Mouse (Mus musculus): Measurements from ENCODE around the gene Stx3. TPM values are rescaled to one million over a fixed set of nuclear protein-coding genes. Genes with fewer than 3 reads are reported as not detected.

The Stx3 gene
- polyA plus RNA-seq, 1 experiment from 2014 or later: 6.5 TPM

GRCm38 (mm10) chr19:11800531-11801315, 18.5 kb downstream of the Stx3 start:
- Histone ChIP-seq H3K4me3 (no peak overlapping the region), H3K36me3 (ENCODE audit: poor library complexity, severe bottlenecking) (no peaks in the 10 kb centered on the region), H3K9ac (no peak overlapping the region), H3K27ac (no peak overlapping the region), H3K9me3 (replicated peaks) (no peaks in the 10 kb centered on the region), H3K4me2 (no peak overlapping the region), H3K27me3 (no peaks in the 10 kb centered on the region), H3K4me1 (no peaks in the 10 kb centered on the region)
- WGBS: 78% methylated on average over 8 of the region's 8 CpGs
- ATAC-seq: no peak

GRCm38 (mm10) chr19:11794447-11794846, 24.8 kb downstream of the Stx3 start:
- ATAC-seq: no peak
- H3K27ac ChIP-seq: no peak overlapping the region
- H3K9ac ChIP-seq: no peak overlapping the region
- H3K4me2 ChIP-seq: no peak overlapping the region
- no peaks in the 10 kb centered on the region for H3K9me3 ChIP-seq (replicated peaks)
- no peaks in the 10 kb centered on the region for H3K27me3 ChIP-seq
- 91% methylated on average over 6 of the region's 6 CpGs for WGBS
- H3K4me1 ChIP-seq: no peaks in the 10 kb centered on the region
- no peaks in the 10 kb centered on the region for H3K36me3 ChIP-seq (ENCODE audit: poor library complexity, severe bottlenecking)
- H3K4me3 ChIP-seq: no peak overlapping the region

- no peak overlapping the region for H3K27ac ChIP-seq
- no peak for ATAC-seq
- no peaks in the 10 kb centered on the region for H3K27me3 ChIP-seq
- H3K36me3 ChIP-seq (ENCODE audit: poor library complexity, severe bottlenecking): no peaks in the 10 kb centered on the region
- H3K4me1 ChIP-seq: no peaks in the 10 kb centered on the region
- H3K9ac ChIP-seq: no peak overlapping the region
- 85% methylated on average over 2 of the region's 2 CpGs for WGBS
- H3K4me2 ChIP-seq: no peak overlapping the region
- no peak overlapping the region for H3K4me3 ChIP-seq
- H3K9me3 ChIP-seq (replicated peaks): no peaks in the 10 kb centered on the region
These were observed 25.4 kb downstream of the Stx3 start for GRCm38 (mm10) chr19:11793741-11794359.

GRCm38 (mm10) chr19:11791825-11792224, 27.4 kb downstream of the Stx3 start:
- no peak overlapping the region for H3K9ac ChIP-seq
- H3K27ac ChIP-seq: no peak overlapping the region
- no peaks in the 10 kb centered on the region for H3K9me3 ChIP-seq (replicated peaks)
- no peaks in the 10 kb centered on the region for H3K4me1 ChIP-seq
- no peak overlapping the region for H3K4me2 ChIP-seq
- WGBS: 67% methylated on average over 5 of the region's 5 CpGs
- ATAC-seq: no peak
- no peaks in the 10 kb centered on the region for H3K36me3 ChIP-seq (ENCODE audit: poor library complexity, severe bottlenecking)
- H3K4me3 ChIP-seq: no peak overlapping the region
- H3K27me3 ChIP-seq: no peaks in the 10 kb centered on the region

GRCm38 (mm10) chr19:11788876-11789275, 30.3 kb downstream of the Stx3 start:
- Histone ChIP-seq H3K36me3 (ENCODE audit: poor library complexity, severe bottlenecking) (no peaks in the 10 kb centered on the region), H3K4me1 (no peaks in the 10 kb centered on the region), H3K9me3 (replicated peaks) (no peaks in the 10 kb centered on the region), H3K4me3 (no peak overlapping the region), H3K4me2 (no peak overlapping the region), H3K27me3 (no peaks in the 10 kb centered on the region), H3K27ac (no peak overlapping the region), H3K9ac (no peak overlapping the region)
- WGBS: 92% methylated on average over 6 of the region's 6 CpGs
- ATAC-seq: no peak

GRCm38 (mm10) chr19:11787826-11788225, 31.4 kb downstream of the Stx3 start:
- Histone ChIP-seq H3K9ac (no peak overlapping the region), H3K27me3 (no peaks in the 10 kb centered on the region), H3K4me1 (no peaks in the 10 kb centered on the region), H3K4me2 (no peak overlapping the region), H3K36me3 (ENCODE audit: poor library complexity, severe bottlenecking) (no peaks in the 10 kb centered on the region), H3K9me3 (replicated peaks) (no peaks in the 10 kb centered on the region), H3K4me3 (no peak overlapping the region), H3K27ac (no peak overlapping the region)
- ATAC-seq: no peak
- WGBS: 93% methylated on average over 6 of the region's 6 CpGs

- Histone ChIP-seq H3K27ac (no peak overlapping the region), H3K4me2 (no peak overlapping the region), H3K4me1 (no peaks in the 10 kb centered on the region), H3K9me3 (replicated peaks) (no peaks in the 10 kb centered on the region), H3K27me3 (no peaks in the 10 kb centered on the region), H3K4me3 (no peak overlapping the region), H3K36me3 (ENCODE audit: poor library complexity, severe bottlenecking) (no peaks in the 10 kb centered on the region), H3K9ac (no peak overlapping the region)
- 94% methylated on average over 14 of the region's 14 CpGs for WGBS
- no peak for ATAC-seq
These were observed 33.6 kb downstream of the Stx3 start for GRCm38 (mm10) chr19:11785409-11786154.

GRCm38 (mm10) chr19:11777191-11777865, 41.9 kb downstream of the Stx3 start:
- Histone ChIP-seq H3K36me3 (ENCODE audit: poor library complexity, severe bottlenecking) (peaks cover 29% of the 10 kb centered on the region), H3K9me3 (replicated peaks) (no peaks in the 10 kb centered on the region), H3K27ac (no peak overlapping the region), H3K4me1 (no peaks in the 10 kb centered on the region), H3K9ac (no peak overlapping the region), H3K4me3 (no peak overlapping the region), H3K27me3 (no peaks in the 10 kb centered on the region), H3K4me2 (no peak overlapping the region)
- 66% methylated on average over 7 of the region's 7 CpGs for WGBS
- ATAC-seq: peak; percentile 50; the same call in 1 of the 2 replicates

GRCm38 (mm10) chr19:11770205-11770892, 48.9 kb downstream of the Stx3 start, which contains the start of gene Mrpl16:
Gene Mrpl16, plus strand, starts transcription at chr19:11770391.
- Histone ChIP-seq H3K27ac (no peak within 1 kb of the TSS), H3K27me3 (0 out of 2 replicates have a peak, but pooled peaks cover 4% of the 10 kb centered on the region), H3K9me3 (replicated peaks) (no peaks in the 10 kb centered on the region), H3K4me3 (peak within 1 kb of the TSS; percentile 56), H3K36me3 (ENCODE audit: poor library complexity, severe bottlenecking) (peaks cover 23% of the 10 kb centered on the region), H3K4me1 (peaks cover 12% of the 10 kb centered on the region), H3K9ac (peak within 1 kb of the TSS; percentile 78), H3K4me2 (peak within 1 kb of the TSS; percentile 75)
- WGBS: under 1% methylated on average over 30 of the region's 30 CpGs
- ATAC-seq: peak; percentile 94

GRCm38 (mm10) chr19:11769257-11769920, 49.8 kb downstream of the Stx3 start:
- peak; percentile 39 for ATAC-seq
- WGBS: 91% methylated on average over 5 of the region's 5 CpGs
- H3K4me2 ChIP-seq: peak overlapping the region; percentile 75

GRCm38 (mm10) chr19:11768163-11768562, 51.0 kb downstream of the Stx3 start:
- Histone ChIP-seq H3K9me3 (replicated peaks) (no peaks in the 10 kb centered on the region), H3K4me3 (no peak overlapping the region), H3K27ac (no peak overlapping the region), H3K27me3 (0 out of 2 replicates have a peak, but pooled peaks cover 4% of the 10 kb centered on the region), H3K9ac (no peak overlapping the region), H3K4me2 (no peak overlapping the region), H3K36me3 (ENCODE audit: poor library complexity, severe bottlenecking) (peaks cover 2% of the 10 kb centered on the region), H3K4me1 (peaks cover 12% of the 10 kb centered on the region)
- WGBS: 12% methylated on average over 3 of the region's 3 CpGs
- ATAC-seq: no peak

More at GRCm38 (mm10) chr19:11769257-11769920, 49.8 kb downstream of the Stx3 start:
- no peak overlapping the region for H3K27ac ChIP-seq
- no peak overlapping the region for H3K9ac ChIP-seq
- peaks cover 14% of the 10 kb centered on the region for H3K36me3 ChIP-seq (ENCODE audit: poor library complexity, severe bottlenecking)
- H3K9me3 ChIP-seq (replicated peaks): no peaks in the 10 kb centered on the region
- peaks cover 12% of the 10 kb centered on the region for H3K4me1 ChIP-seq
- H3K4me3 ChIP-seq: 0 out of 2 replicates have a peak overlapping the region, but pooled peaks have one; percentile 56
- H3K27me3 ChIP-seq: 0 out of 2 replicates have a peak, but pooled peaks cover 4% of the 10 kb centered on the region

Data from forebrain, embryonic 13.5 days (tissue).